Mouse (Mus musculus) embryo, embryonic 11.5 days (tissue): ENCODE data around the gene Map6d1.

Experiments used
- DNase-seq: peaks from one replicate; pipeline ENCODE4 v3.0.0-alpha.2; 2012; ENCODE audit warnings: low read depth, low spot score

Gene Map6d1

GRCm38 (mm10) chr16:20191161-20191882, 49.8 kb downstream of the Map6d1 start:
- no peak for DNase-seq

GRCm38 (mm10) chr16:20185368-20185767, 55.8 kb downstream of the Map6d1 start:
- DNase-seq: no peak
